Mouse (Mus musculus): ENCODE results near the gene Acap1. TPM values are rescaled to one million over a fixed set of nuclear protein-coding genes. Genes with fewer than 3 reads are reported as not detected.
A peak's percentile ranks its signal among the peaks of the same experiment; 100 is the strongest.

Acap1 gene
- polyA plus RNA-seq, 2 experiments = 2.8 to 3.3 TPM

DNA sequence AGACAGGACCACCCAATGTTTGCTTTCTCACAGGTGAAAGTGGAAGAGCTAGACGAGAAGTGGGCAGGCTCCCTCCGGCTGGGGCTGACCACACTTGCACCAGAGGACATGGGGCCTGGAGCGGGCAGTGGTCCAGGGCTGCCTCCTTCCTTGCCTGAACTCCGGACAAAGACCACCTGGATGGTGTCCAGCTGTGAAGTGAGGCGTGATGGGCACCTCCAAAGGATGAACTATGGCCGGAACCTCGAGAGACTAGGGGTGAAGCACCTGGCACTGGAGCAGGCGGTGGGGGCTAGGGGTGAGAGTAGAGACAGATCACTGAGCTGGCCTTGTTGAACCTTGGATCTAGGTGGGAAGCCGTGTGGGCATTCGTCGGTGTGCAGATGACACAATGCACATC lies 13.3 kb upstream of the Acap1 start:
- Histone ChIP-seq H3K27ac (no peak overlapping the region), H3K4me1 (replicated peaks; ENCODE audit: control insufficient read depth in 2 of 2, insufficient read depth in 2 of 2, low read length in 1 of 2) (peaks cover 0 to 9% of the 10 kb centered on the region in 2 experiments; a peak in 1 of 4 replicates), H3K36me3 (replicated peaks; ENCODE audit: control insufficient read depth, insufficient read depth, low read depth) (peaks cover 81% of the 10 kb centered on the region), H3K9ac (replicated peaks) (no peak overlapping the region), H3K9me3 (ENCODE audit: control insufficient read depth, low read length) (no peaks in the 10 kb centered on the region), H3K4me2 (ENCODE audit: low read depth) (no peak overlapping the region), H3K4me3 (ENCODE audit: insufficient read depth in 1 of 2, low read depth in 2 of 2, low read length in 2 of 2) (no peak overlapping the region), H3K27me3 (ENCODE audit: control insufficient read depth, insufficient read depth, low read length) (no peaks in the 10 kb centered on the region)
- 87% methylated on average over 11 of the region's 11 CpGs for WGBS (ENCODE audit: insufficient replicate concordance)
- DNase-seq (ENCODE audit: low read depth in 3 of 3, low spot score in 3 of 3) = no peak
- no peak for ATAC-seq (ENCODE audit: insufficient read depth)
- TF ChIP-seq EP300 (IDR thresholded peaks at IDR 0.05; ENCODE audit: low read depth) (no peak), CTCF (IDR thresholded peaks at IDR 0.05; ENCODE audit: low read depth) (no peak)

DNA sequence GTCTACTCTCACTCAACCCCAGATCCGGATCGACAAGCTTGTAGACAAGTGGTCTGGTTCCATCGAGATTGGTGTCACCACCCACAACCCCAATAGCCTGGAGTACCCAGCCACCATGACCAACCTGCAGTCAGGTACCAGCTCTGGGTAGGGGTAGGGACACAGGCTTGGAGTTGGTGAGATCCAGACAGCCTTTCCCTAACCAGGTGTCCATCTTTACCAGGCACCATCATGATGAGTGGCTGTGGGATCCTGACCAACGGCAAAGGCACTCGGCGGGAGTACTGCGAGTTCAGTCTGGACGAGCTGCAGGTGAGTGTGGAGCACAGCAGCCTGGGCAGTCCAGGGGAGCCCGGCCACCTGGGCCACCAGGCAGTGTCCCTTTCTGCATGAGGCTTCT lies 9.0 kb upstream of the Acap1 start:
- WGBS (ENCODE audit: insufficient replicate concordance) = 87% methylated on average over 9 of the region's 9 CpGs
- DNase-seq (ENCODE audit: low read depth in 3 of 3, low spot score in 3 of 3) (no peak), ATAC-seq (ENCODE audit: insufficient read depth) (no peak)
- H3K27ac ChIP-seq = no peak overlapping the region
- no peak overlapping the region for H3K9ac ChIP-seq (replicated peaks)
- H3K4me3 ChIP-seq (ENCODE audit: insufficient read depth in 1 of 2, low read depth in 2 of 2, low read length in 2 of 2) = no peak overlapping the region
- peaks cover 51% of the 10 kb centered on the region for H3K36me3 ChIP-seq (replicated peaks; ENCODE audit: control insufficient read depth, insufficient read depth, low read depth)
- H3K9me3 ChIP-seq (ENCODE audit: control insufficient read depth, low read length) = no peaks in the 10 kb centered on the region
- H3K27me3 ChIP-seq (ENCODE audit: control insufficient read depth, insufficient read depth, low read length) = no peaks in the 10 kb centered on the region; the same call in 1 of the 2 replicates
- H3K4me1 ChIP-seq (replicated peaks; ENCODE audit: control insufficient read depth in 2 of 2, insufficient read depth in 2 of 2, low read length in 1 of 2) = peaks cover 7 to 13% of the 10 kb centered on the region in 2 experiments
- H3K4me2 ChIP-seq (ENCODE audit: low read depth) = no peak overlapping the region
- TF ChIP-seq EP300 (IDR thresholded peaks at IDR 0.05; ENCODE audit: low read depth) (no peak), CTCF (IDR thresholded peaks at IDR 0.05; ENCODE audit: low read depth) (no peak)

DNA sequence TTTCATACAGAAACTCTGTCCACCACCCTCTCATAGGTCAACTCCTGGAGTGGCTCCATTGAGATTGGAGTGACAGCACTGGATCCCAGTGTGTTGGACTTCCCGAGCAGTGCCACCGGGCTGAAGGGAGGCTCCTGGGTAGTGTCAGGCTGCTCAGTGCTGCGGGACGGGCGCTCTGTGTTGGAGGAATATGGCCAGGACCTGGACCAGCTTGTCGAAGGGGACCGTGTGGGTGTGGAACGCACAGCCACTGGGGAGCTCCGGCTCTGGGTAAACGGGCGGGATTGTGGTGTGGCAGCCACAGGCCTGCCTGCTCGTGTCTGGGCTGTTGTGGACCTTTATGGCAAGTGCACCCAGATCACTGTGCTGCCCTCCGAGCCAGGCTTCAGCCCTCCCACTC lies 7.6 kb upstream of the Acap1 start:
- DNase-seq (ENCODE audit: low read depth in 3 of 3, low spot score in 3 of 3) (no peak), ATAC-seq (ENCODE audit: insufficient read depth) (no peak)
- Histone ChIP-seq H3K4me1 (replicated peaks; ENCODE audit: control insufficient read depth in 2 of 2, insufficient read depth in 2 of 2, low read length in 1 of 2) (peaks cover 7 to 13% of the 10 kb centered on the region in 2 experiments), H3K9ac (replicated peaks) (peak overlapping the region; percentile 91), H3K27me3 (ENCODE audit: control insufficient read depth, insufficient read depth, low read length) (no peaks in the 10 kb centered on the region; the same call in 1 of the 2 replicates), H3K27ac (no peak overlapping the region; the same call in 1 of the 2 replicates), H3K4me2 (ENCODE audit: low read depth) (peak overlapping the region; percentile 80), H3K9me3 (ENCODE audit: control insufficient read depth, low read length) (no peaks in the 10 kb centered on the region), H3K36me3 (replicated peaks; ENCODE audit: control insufficient read depth, insufficient read depth, low read depth) (peaks cover 38% of the 10 kb centered on the region), H3K4me3 (ENCODE audit: insufficient read depth in 1 of 2, low read depth in 2 of 2, low read length in 2 of 2) (peak overlapping the region; percentile 84 to 98)
- TF ChIP-seq EP300 (IDR thresholded peaks at IDR 0.05; ENCODE audit: low read depth) = no peak
- TF ChIP-seq CTCF (IDR thresholded peaks at IDR 0.05; ENCODE audit: low read depth) = no peak
- WGBS (ENCODE audit: insufficient replicate concordance) = 74% methylated on average over 13 of the region's 13 CpGs

DNA sequence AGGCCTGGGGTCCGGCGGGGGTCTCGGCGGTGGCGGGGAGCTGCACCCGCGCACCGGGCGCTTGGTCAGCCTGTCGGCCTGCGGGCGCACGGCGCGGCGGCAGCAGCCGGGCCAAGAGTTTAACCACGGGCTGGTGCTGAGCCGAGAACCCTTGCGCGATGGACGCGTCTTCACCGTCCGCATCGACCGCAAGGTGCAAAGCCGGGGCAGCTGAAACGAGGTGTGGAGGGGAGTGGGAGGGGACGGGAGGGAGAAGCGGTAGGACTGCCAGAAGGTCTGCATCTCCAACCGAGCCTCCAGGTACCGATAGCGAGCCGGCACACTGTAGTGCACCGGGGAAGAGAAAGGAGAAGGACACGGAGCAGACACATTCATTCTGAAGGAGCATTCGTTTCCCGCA lies 6.7 kb upstream of the Acap1 start:
- DNase-seq (ENCODE audit: low read depth in 3 of 3, low spot score in 3 of 3) (no peak), ATAC-seq (ENCODE audit: insufficient read depth) (peak; percentile 6; the same call in 1 of the 2 replicates)
- H3K4me1 ChIP-seq (replicated peaks; ENCODE audit: control insufficient read depth in 2 of 2, insufficient read depth in 2 of 2, low read length in 1 of 2) = peaks cover 7 to 13% of the 10 kb centered on the region in 2 experiments
- no peaks in the 10 kb centered on the region for H3K9me3 ChIP-seq (ENCODE audit: control insufficient read depth, low read length)
- no peak for TF ChIP-seq EP300 (IDR thresholded peaks at IDR 0.05; ENCODE audit: low read depth)
- TF ChIP-seq CTCF (IDR thresholded peaks at IDR 0.05; ENCODE audit: low read depth) = no peak
- peak overlapping the region; percentile 80 for H3K4me2 ChIP-seq (ENCODE audit: low read depth)
- H3K4me3 ChIP-seq (ENCODE audit: insufficient read depth in 1 of 2, low read depth in 2 of 2, low read length in 2 of 2) = peak overlapping the region; percentile 84 to 98
- under 1% methylated on average over 39 of the region's 39 CpGs for WGBS (ENCODE audit: insufficient replicate concordance)
- H3K27me3 ChIP-seq (ENCODE audit: control insufficient read depth, insufficient read depth, low read length) = no peaks in the 10 kb centered on the region; the same call in 1 of the 2 replicates
- peak overlapping the region; percentile 82 for H3K27ac ChIP-seq
- peaks cover 28% of the 10 kb centered on the region for H3K36me3 ChIP-seq (replicated peaks; ENCODE audit: control insufficient read depth, insufficient read depth, low read depth)
- H3K9ac ChIP-seq (replicated peaks) = peak overlapping the region; percentile 91

DNA sequence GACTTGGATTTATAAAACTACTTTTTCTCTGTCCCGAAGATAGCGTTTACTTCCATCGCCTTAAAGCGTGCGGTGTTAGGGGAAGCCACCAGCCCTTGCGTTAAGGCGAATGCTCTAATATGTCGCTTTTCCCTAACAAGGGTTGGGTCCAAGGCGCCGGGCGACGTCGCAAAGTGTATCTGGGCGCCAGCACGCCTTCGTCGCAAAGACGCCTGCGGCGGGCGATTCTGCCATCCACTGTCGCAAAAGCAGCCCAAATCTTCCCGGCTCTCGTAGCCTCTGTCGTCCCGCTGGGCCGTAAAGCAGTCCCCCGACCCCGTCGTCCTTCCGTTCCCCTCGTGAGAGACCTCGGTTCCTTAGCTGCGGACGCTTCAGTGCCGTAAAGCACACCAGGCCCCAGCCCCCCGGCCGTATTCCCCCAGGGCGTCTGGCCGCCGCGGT lies 6.1 kb upstream of the Acap1 start:
- Histone ChIP-seq H3K27me3 (ENCODE audit: control insufficient read depth, insufficient read depth, low read length) (no peaks in the 10 kb centered on the region; the same call in 1 of the 2 replicates), H3K36me3 (replicated peaks; ENCODE audit: control insufficient read depth, insufficient read depth, low read depth) (peaks cover 23% of the 10 kb centered on the region), H3K9me3 (ENCODE audit: control insufficient read depth, low read length) (no peaks in the 10 kb centered on the region), H3K4me2 (ENCODE audit: low read depth) (peak overlapping the region; percentile 80), H3K4me3 (ENCODE audit: insufficient read depth in 1 of 2, low read depth in 2 of 2, low read length in 2 of 2) (peak overlapping the region; percentile 84 to 98), H3K4me1 (replicated peaks; ENCODE audit: control insufficient read depth in 2 of 2, insufficient read depth in 2 of 2, low read length in 1 of 2) (peaks cover 7 to 13% of the 10 kb centered on the region in 2 experiments), H3K9ac (replicated peaks) (peak overlapping the region; percentile 91), H3K27ac (peak overlapping the region; percentile 82)
- DNase-seq (ENCODE audit: low read depth in 3 of 3, low spot score in 3 of 3) (peak; percentile 87 to 95 (median 92)), ATAC-seq (ENCODE audit: insufficient read depth) (peak; percentile 72)
- WGBS (ENCODE audit: insufficient replicate concordance) = under 1% methylated on average over 42 of the region's 42 CpGs
- TF ChIP-seq EP300 (IDR thresholded peaks at IDR 0.05; ENCODE audit: low read depth) = no peak
- no peak for TF ChIP-seq CTCF (IDR thresholded peaks at IDR 0.05; ENCODE audit: low read depth)

Measured in liver, embryonic 14.5 days (tissue).